Mouse (Mus musculus) liver, postnatal 0 days (tissue): ENCODE results near the gene Ripply3. TPM values are rescaled to one million over a fixed set of nuclear protein-coding genes. Genes with fewer than 3 reads are reported as not detected.

Experiments
- ATAC-seq: fragments of 200-750 bp; cut with Nextera tagmentation; 2 replicates; pipeline ENCODE4 v1.8.0; 2017; ENCODE audit warnings: mild to moderate bottlenecking, moderate library complexity
- DNase-seq: peaks from one replicate; pipeline ENCODE4 v3.0.0-alpha.2; 2016
- H3K27ac ChIP-seq: fragments of 300-500 bp; sonication (generic); 2 replicates; pipeline ENCODE4 v1.5.1; 2014; ENCODE audit warnings: antibody characterized with exemption, moderate library complexity, mild to moderate bottlenecking, low read depth
- H3K27me3 ChIP-seq: fragments of 300-500 bp; sonication (generic); 2 replicates; pipeline ENCODE4 v1.6.1; 2014; ENCODE audit warnings: low read length, control low read depth, mixed read lengths; ENCODE audit not compliant: insufficient read depth
- H3K36me3 ChIP-seq: fragments of 300-500 bp; sonication (generic); replicated peaks from 2 replicates; pipeline ENCODE4 v1.6.1; 2014; ENCODE audit warnings: mild to moderate bottlenecking, control low read depth, low read length, moderate library complexity, mixed read lengths; ENCODE audit not compliant: insufficient read depth
- H3K4me1 ChIP-seq: fragments of 300-500 bp; sonication (generic); 2 replicates; pipeline ENCODE4 v1.6.1; 2014; ENCODE audit warnings: antibody characterized with exemption, mild to moderate bottlenecking, control low read depth; ENCODE audit not compliant: insufficient read depth
- H3K4me2 ChIP-seq: fragments of 300-500 bp; sonication (generic); 2 replicates; pipeline ENCODE4 v1.6.1; 2014; ENCODE audit warnings: low read depth, mild to moderate bottlenecking, low read length, moderate library complexity, mixed read lengths
- H3K4me3 ChIP-seq: fragments of 300-500 bp; sonication (generic); 2 replicates; pipeline ENCODE4 v1.5.1; 2014; ENCODE audit warnings: low read depth, low read length
- H3K9ac ChIP-seq: fragments of 300-500 bp; sonication (generic); replicated peaks from 2 replicates; pipeline ENCODE4 v1.6.1; 2014; ENCODE audit warnings: mild to moderate bottlenecking, moderate library complexity
- H3K9me3 ChIP-seq: fragments of 300-500 bp; sonication (generic); 2 replicates; pipeline ENCODE4 v1.6.1; 2016; ENCODE audit warnings: mild to moderate bottlenecking, control low read depth, low read length, mixed read lengths
- CTCF ChIP-seq: sonication (generic); IDR thresholded peaks from 2 replicates; pipeline ENCODE4 v1.5.1; 2016; ENCODE audit warnings: antibody characterized with exemption, low read depth
- EP300 ChIP-seq: IDR thresholded peaks from 2 replicates; pipeline ENCODE4 v1.6.1; 2016; ENCODE audit warnings: antibody characterized with exemption, low read depth, mild to moderate bottlenecking
- WGBS: fragments of 180-500 bp; shearing (Covaris S2); extraction: QIAGEN DNeasy Blood & Tissue Kit; methylation state at CpG from one replicate; pipeline ENCODE4 v1.1.7; 2014; ENCODE audit not compliant: insufficient replicate concordance; 5-methylcytosine and 5-hydroxymethylcytosine counted together
- polyA plus RNA-seq: library from polyadenylated mRNA; unstranded; fragments of >200 nt; fragmentation: Nextera tagmentation; extraction: Ambion mirVana; gene quantifications from 2 replicates; pipeline ENCODE4 v1.2.1, GENCODE M21; 2015

Gene Ripply3
- polyA plus RNA-seq, 1 experiment from 2014 or later = 1.4 TPM

DNA sequence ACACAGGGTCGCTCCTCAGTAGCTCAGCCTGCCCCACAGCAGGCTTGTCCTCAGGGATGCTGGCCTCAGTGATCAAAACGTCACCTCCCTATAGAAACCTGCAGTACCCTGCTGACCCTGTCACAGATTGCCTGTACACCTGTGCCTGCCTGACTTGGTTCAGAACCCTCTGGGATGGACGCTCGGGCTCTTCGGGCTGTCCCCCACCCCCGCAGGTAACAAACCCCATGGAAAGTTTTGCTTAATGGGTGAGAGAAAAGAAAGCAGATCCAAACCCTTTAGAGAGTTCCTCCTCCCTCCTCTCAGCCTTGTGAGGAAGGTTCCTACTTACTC, 25.1 kb upstream of the Ripply3 start:
- H3K27me3 ChIP-seq = no peaks in the 10 kb centered on the region
- H3K4me1 ChIP-seq = peaks cover 9% of the 10 kb centered on the region
- peak overlapping the region; percentile 5; the same call in 1 of the 2 replicates for H3K4me3 ChIP-seq
- 24% methylated on average over 6 of the region's 6 CpGs for WGBS
- no peak for TF ChIP-seq CTCF
- H3K4me2 ChIP-seq = peak overlapping the region; percentile 60
- no peaks in the 10 kb centered on the region for H3K36me3 ChIP-seq
- ATAC-seq (peak; percentile 10; the same call in 1 of the 2 replicates), DNase-seq (no peak)
- H3K9ac ChIP-seq = no peak overlapping the region
- H3K27ac ChIP-seq = no peak overlapping the region
- H3K9me3 ChIP-seq = no peaks in the 10 kb centered on the region

DNA sequence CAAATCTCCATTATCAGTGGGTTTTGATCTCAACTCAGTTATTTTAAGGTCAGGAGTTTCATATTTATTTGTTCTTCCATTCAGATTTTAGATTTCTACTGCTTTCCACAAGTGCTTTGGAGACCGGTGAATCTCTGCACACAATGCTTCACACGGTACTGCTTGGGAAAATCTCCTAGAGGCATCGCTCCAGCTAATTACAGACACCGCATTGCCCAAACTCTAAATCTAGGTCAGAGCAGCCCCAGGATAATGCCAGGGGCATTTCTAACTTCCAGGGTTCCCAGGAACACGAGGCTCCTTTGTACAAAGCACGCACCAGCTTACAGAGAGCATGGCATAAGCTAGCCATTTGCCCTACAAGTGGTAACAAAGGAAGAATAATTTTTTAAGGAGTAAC, 20.7 kb upstream of the Ripply3 start:
- no peak for DNase-seq
- 80% methylated on average over 6 of the region's 6 CpGs for WGBS
- H3K4me1 ChIP-seq = peaks cover 8% of the 10 kb centered on the region; the same call in 1 of the 2 replicates

DNA sequence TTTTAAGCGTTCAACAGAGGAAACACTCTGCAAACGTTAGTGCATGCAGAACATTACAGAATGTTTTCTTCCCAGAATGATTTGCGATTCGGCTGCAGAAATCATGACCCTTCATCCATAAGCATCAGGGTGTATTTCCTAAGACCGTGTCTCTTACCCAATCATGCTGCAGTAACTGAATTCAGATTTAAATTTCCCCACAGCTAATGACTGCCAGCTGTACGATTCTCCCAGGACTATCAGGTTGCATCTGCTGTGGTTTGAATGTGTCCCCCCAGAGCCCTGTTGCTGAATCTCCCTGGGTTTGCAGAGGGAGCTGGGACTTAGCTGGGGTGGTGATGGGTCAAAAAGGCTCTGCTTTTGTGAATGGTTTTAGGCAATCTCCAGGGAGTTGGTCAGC, 20.3 kb upstream of the Ripply3 start:
- Histone ChIP-seq H3K27ac (no peak overlapping the region), H3K9me3 (no peaks in the 10 kb centered on the region), H3K4me1 (peaks cover 5% of the 10 kb centered on the region; the same call in 1 of the 2 replicates), H3K4me2 (no peak overlapping the region), H3K27me3 (no peaks in the 10 kb centered on the region), H3K9ac (no peak overlapping the region), H3K4me3 (no peak overlapping the region), H3K36me3 (no peaks in the 10 kb centered on the region)
- WGBS = 59% methylated on average over 6 of the region's 6 CpGs
- DNase-seq (no peak), ATAC-seq (no peak)
- TF ChIP-seq EP300 = no peak
- no peak for TF ChIP-seq CTCF

More for the DNA sequence above, 20.7 kb upstream of the Ripply3 start:
- no peak overlapping the region for H3K27ac ChIP-seq
- H3K36me3 ChIP-seq = no peaks in the 10 kb centered on the region
- no peak overlapping the region for H3K4me2 ChIP-seq
- no peaks in the 10 kb centered on the region for H3K27me3 ChIP-seq
- no peaks in the 10 kb centered on the region for H3K9me3 ChIP-seq
- TF ChIP-seq CTCF (no peak), EP300 (no peak)
- H3K4me3 ChIP-seq = no peak overlapping the region
- ATAC-seq = no peak
- H3K9ac ChIP-seq = no peak overlapping the region

DNA sequence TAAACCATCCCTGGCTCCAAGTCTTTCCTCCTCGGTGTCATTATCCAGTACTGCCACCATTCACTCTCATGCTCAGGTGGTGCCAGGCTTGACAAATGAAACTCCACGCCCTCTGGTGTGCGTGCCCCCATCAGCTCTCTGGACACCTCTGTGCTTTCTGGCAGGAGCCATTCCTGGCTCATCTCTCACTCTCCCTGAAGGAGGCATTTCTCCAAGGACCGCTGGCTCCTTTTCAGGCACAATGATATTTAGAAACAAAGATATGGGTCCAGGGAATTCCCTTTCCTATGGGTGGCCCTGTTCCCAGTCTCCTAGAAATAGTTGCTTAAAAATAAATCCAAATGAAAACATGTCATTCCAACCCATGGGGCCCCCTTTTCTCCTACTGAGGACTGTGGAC, 19.2 kb upstream of the Ripply3 start:
- H3K4me2 ChIP-seq = no peak overlapping the region
- H3K9me3 ChIP-seq = no peaks in the 10 kb centered on the region
- WGBS = 80% methylated on average over 4 of the region's 4 CpGs
- H3K36me3 ChIP-seq = no peaks in the 10 kb centered on the region
- no peaks in the 10 kb centered on the region for H3K27me3 ChIP-seq
- no peak overlapping the region for H3K4me3 ChIP-seq
- no peak overlapping the region for H3K27ac ChIP-seq
- DNase-seq (no peak), ATAC-seq (no peak)
- H3K4me1 ChIP-seq = peaks cover 7% of the 10 kb centered on the region; the same call in 1 of the 2 replicates
- H3K9ac ChIP-seq = no peak overlapping the region
- no peak for TF ChIP-seq CTCF
- TF ChIP-seq EP300 = no peak

DNA sequence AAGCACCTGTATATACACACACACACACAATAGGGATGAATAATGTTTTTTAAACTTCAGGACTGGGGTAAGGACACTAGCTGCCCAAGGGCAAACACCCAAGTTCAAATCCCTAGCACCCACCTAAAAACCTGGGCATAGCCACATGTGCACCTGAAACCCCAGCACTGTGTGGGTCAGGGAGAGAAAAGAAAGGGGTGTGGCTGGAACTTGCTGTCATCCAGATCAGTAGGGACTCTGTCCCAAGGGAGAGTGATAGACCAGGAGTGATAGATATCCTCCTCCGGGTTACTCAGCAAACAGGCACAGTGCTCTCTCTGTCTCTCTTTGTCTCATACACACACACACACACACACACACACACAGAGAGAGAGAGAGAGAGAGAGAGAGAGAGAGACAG, 16.8 kb upstream of the Ripply3 start:
- Histone ChIP-seq H3K27me3 (no peaks in the 10 kb centered on the region), H3K9me3 (no peaks in the 10 kb centered on the region), H3K4me3 (no peak overlapping the region), H3K4me1 (peaks cover 7% of the 10 kb centered on the region; the same call in 1 of the 2 replicates), H3K9ac (no peak overlapping the region), H3K27ac (no peak overlapping the region), H3K4me2 (peak overlapping the region; percentile 91; the same call in 1 of the 2 replicates), H3K36me3 (no peaks in the 10 kb centered on the region)
- TF ChIP-seq EP300 (no peak), CTCF (no peak)
- DNase-seq (no peak), ATAC-seq (no peak)
- 71% methylated on average over 1 of the region's 1 CpGs for WGBS

DNA sequence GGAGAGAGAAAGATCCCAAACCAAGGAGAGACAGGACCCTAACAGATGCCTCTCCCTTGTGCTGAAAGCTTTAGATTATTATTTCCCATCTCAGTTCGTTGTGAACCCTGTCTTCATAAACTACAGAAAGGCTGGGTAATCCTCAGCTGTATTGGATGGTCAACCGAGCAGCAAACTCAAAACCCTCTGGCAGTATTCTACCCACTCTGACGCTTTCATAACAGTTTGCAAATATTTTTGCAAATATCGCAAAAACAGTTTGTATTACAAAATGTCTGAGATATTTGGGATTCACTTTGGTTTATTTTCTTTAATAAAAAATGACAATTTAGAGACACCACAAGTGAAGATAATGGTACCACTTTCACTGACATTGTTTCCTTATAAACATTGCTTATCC, 16.3 kb upstream of the Ripply3 start:
- H3K4me3 ChIP-seq = peak overlapping the region; percentile 61
- H3K9ac ChIP-seq = no peak overlapping the region; the same call in 1 of the 2 replicates
- H3K9me3 ChIP-seq = no peaks in the 10 kb centered on the region
- ATAC-seq = no peak
- peak overlapping the region; percentile 95 for H3K27ac ChIP-seq
- peak overlapping the region; percentile 91 for H3K4me2 ChIP-seq
- 82% methylated on average over 4 of the region's 4 CpGs for WGBS
- H3K4me1 ChIP-seq = peaks cover 7% of the 10 kb centered on the region; the same call in 1 of the 2 replicates
- no peaks in the 10 kb centered on the region for H3K27me3 ChIP-seq
- TF ChIP-seq EP300 (no peak), CTCF (no peak)
- H3K36me3 ChIP-seq = no peaks in the 10 kb centered on the region
- DNase-seq = no peak
